Mouse (Mus musculus) stomach, embryonic 15.5 days (tissue): ENCODE measurements around the gene Padi6. TPM values are rescaled to one million over a fixed set of nuclear protein-coding genes. Genes with fewer than 3 reads are reported as not detected.

Experiments used
- ATAC-seq: fragments of 200-750 bp; cut with Nextera tagmentation; 2 replicates; pipeline ENCODE4 v1.8.0; 2017; ENCODE audit warnings: low read depth, moderate number of reproducible peaks, moderate TSS enrichment; ENCODE audit not compliant: insufficient read depth, low FRiP score
- H3K27ac ChIP-seq: fragments of 300-500 bp; sonication (generic); 2 replicates; pipeline ENCODE4 v1.5.1; 2015; ENCODE audit warnings: mild to moderate bottlenecking, inconsistent platforms
- H3K27me3 ChIP-seq: fragments of 300-500 bp; sonication (generic); replicated peaks from 2 replicates; pipeline ENCODE4 v1.6.1; 2015; ENCODE audit warnings: inconsistent platforms
- H3K36me3 ChIP-seq: fragments of 300-500 bp; sonication (generic); 2 replicates; pipeline ENCODE4 v1.6.1; 2015; ENCODE audit warnings: inconsistent platforms
- H3K4me1 ChIP-seq: fragments of 300-500 bp; sonication (generic); 2 replicates; pipeline ENCODE4 v1.6.1; 2015; ENCODE audit warnings: inconsistent platforms
- H3K4me2 ChIP-seq: fragments of 300-500 bp; sonication (generic); 2 replicates; pipeline ENCODE4 v1.6.1; 2015; ENCODE audit warnings: mild to moderate bottlenecking, inconsistent platforms
- H3K4me3 ChIP-seq: fragments of 300-500 bp; sonication (generic); replicated peaks from 2 replicates; pipeline ENCODE4 v1.5.1; 2015; ENCODE audit warnings: inconsistent platforms
- H3K9ac ChIP-seq: fragments of 300-500 bp; sonication (generic); 2 replicates; pipeline ENCODE4 v1.6.1; 2015; ENCODE audit warnings: inconsistent platforms
- H3K9me3 ChIP-seq: fragments of 300-500 bp; sonication (generic); 2 replicates; pipeline ENCODE4 v1.6.1; 2016; ENCODE audit warnings: inconsistent platforms
- WGBS: fragments of 180-500 bp; shearing (Covaris S2); methylation state at CpG from one replicate; pipeline ENCODE4 v1.1.7; 2015; 5-methylcytosine and 5-hydroxymethylcytosine counted together
- polyA plus RNA-seq: library from polyadenylated mRNA; unstranded; fragments of >200 nt; fragmentation: Nextera tagmentation; extraction: Ambion mirVana; gene quantifications from 2 replicates; pipeline ENCODE4 v1.2.1, GENCODE M21; 2015

Gene Padi6
- polyA plus RNA-seq, 1 experiment from 2014 or later: 0.19 TPM

- no peak for ATAC-seq
- WGBS: 76% methylated on average over 20 of the region's 20 CpGs
- Histone ChIP-seq H3K9ac (no peak overlapping the region), H3K27ac (no peak overlapping the region), H3K27me3 (no peaks in the 10 kb centered on the region), H3K4me1 (0 out of 2 replicates have a peak, but pooled peaks cover 4% of the 10 kb centered on the region), H3K4me2 (no peak overlapping the region), H3K4me3 (no peak overlapping the region), H3K36me3 (peaks cover 47% of the 10 kb centered on the region), H3K9me3 (no peaks in the 10 kb centered on the region)
These were observed 20.4 kb downstream of the Padi6 start for GRCm38 (mm10) chr4:140721968-140722490.

GRCm38 (mm10) chr4:140720091-140720490 lies 22.4 kb downstream of the Padi6 start:
- Histone ChIP-seq H3K4me2 (no peak overlapping the region), H3K27ac (peak overlapping the region; percentile 40; the same call in 1 of the 2 replicates), H3K27me3 (no peaks in the 10 kb centered on the region), H3K9me3 (no peaks in the 10 kb centered on the region), H3K36me3 (peaks cover 66% of the 10 kb centered on the region), H3K4me1 (0 out of 2 replicates have a peak, but pooled peaks cover 4% of the 10 kb centered on the region), H3K9ac (no peak overlapping the region), H3K4me3 (no peak overlapping the region)
- ATAC-seq: no peak
- 75% methylated on average over 5 of the region's 5 CpGs for WGBS

GRCm38 (mm10) chr4:140718436-140718835 lies 24.0 kb downstream of the Padi6 start:
- H3K4me3 ChIP-seq: no peak overlapping the region
- no peaks in the 10 kb centered on the region for H3K27me3 ChIP-seq
- H3K27ac ChIP-seq: no peak overlapping the region
- peaks cover 74% of the 10 kb centered on the region for H3K36me3 ChIP-seq
- H3K9ac ChIP-seq: no peak overlapping the region
- no peak for ATAC-seq
- 92% methylated on average over 9 of the region's 9 CpGs for WGBS
- peaks cover 11% of the 10 kb centered on the region for H3K4me1 ChIP-seq
- H3K9me3 ChIP-seq: no peaks in the 10 kb centered on the region
- no peak overlapping the region for H3K4me2 ChIP-seq

- no peak overlapping the region for H3K27ac ChIP-seq
- ATAC-seq: no peak
- H3K4me3 ChIP-seq: no peak overlapping the region
- peaks cover 77% of the 10 kb centered on the region for H3K36me3 ChIP-seq
- H3K27me3 ChIP-seq: no peaks in the 10 kb centered on the region
- H3K4me1 ChIP-seq: peaks cover 10% of the 10 kb centered on the region
- no peak overlapping the region for H3K9ac ChIP-seq
- WGBS: 89% methylated on average over 11 of the region's 11 CpGs
- H3K9me3 ChIP-seq: no peaks in the 10 kb centered on the region
- no peak overlapping the region for H3K4me2 ChIP-seq
These were observed 25.4 kb downstream of the Padi6 start for GRCm38 (mm10) chr4:140716994-140717393.

- H3K36me3 ChIP-seq: peaks cover 76% of the 10 kb centered on the region
- H3K9ac ChIP-seq: no peak overlapping the region
- peaks cover 10% of the 10 kb centered on the region for H3K4me1 ChIP-seq
- no peak overlapping the region for H3K4me2 ChIP-seq
- H3K4me3 ChIP-seq: no peak overlapping the region
- no peaks in the 10 kb centered on the region for H3K27me3 ChIP-seq
- ATAC-seq: no peak
- WGBS: 72% methylated on average over 5 of the region's 5 CpGs
- no peaks in the 10 kb centered on the region for H3K9me3 ChIP-seq
- H3K27ac ChIP-seq: no peak overlapping the region
These were observed 27.9 kb downstream of the Padi6 start for GRCm38 (mm10) chr4:140714586-140714985.

- H3K9me3 ChIP-seq: no peaks in the 10 kb centered on the region
- no peak overlapping the region for H3K9ac ChIP-seq
- H3K36me3 ChIP-seq: peaks cover 79% of the 10 kb centered on the region
- peaks cover 18% of the 10 kb centered on the region for H3K4me1 ChIP-seq
- WGBS: 39% methylated on average over 29 of the region's 29 CpGs
- no peaks in the 10 kb centered on the region for H3K27me3 ChIP-seq
- peak overlapping the region; percentile 45 for H3K27ac ChIP-seq
- no peak overlapping the region for H3K4me3 ChIP-seq
- peak; percentile 82 for ATAC-seq
- no peak overlapping the region for H3K4me2 ChIP-seq
These were observed 28.7 kb downstream of the Padi6 start for GRCm38 (mm10) chr4:140713480-140714365.

GRCm38 (mm10) chr4:140711360-140711759 lies 31.1 kb downstream of the Padi6 start:
- Histone ChIP-seq H3K9me3 (no peaks in the 10 kb centered on the region), H3K27ac (no peak overlapping the region), H3K4me3 (no peak overlapping the region), H3K27me3 (no peaks in the 10 kb centered on the region), H3K4me2 (no peak overlapping the region), H3K9ac (no peak overlapping the region), H3K4me1 (peaks cover 39% of the 10 kb centered on the region), H3K36me3 (peaks cover 61% of the 10 kb centered on the region)
- 79% methylated on average over 5 of the region's 5 CpGs for WGBS
- no peak for ATAC-seq

- Histone ChIP-seq H3K27me3 (no peaks in the 10 kb centered on the region), H3K27ac (no peak overlapping the region), H3K9me3 (no peaks in the 10 kb centered on the region), H3K36me3 (peaks cover 56% of the 10 kb centered on the region), H3K9ac (no peak overlapping the region), H3K4me2 (no peak overlapping the region), H3K4me1 (peaks cover 43% of the 10 kb centered on the region), H3K4me3 (no peak overlapping the region)
- no peak for ATAC-seq
- WGBS: 84% methylated on average over 10 of the region's 10 CpGs
These were observed 31.7 kb downstream of the Padi6 start for GRCm38 (mm10) chr4:140710781-140711180.

GRCm38 (mm10) chr4:140709617-140710016 lies 32.8 kb downstream of the Padi6 start:
- H3K27ac ChIP-seq: no peak overlapping the region
- peaks cover 50% of the 10 kb centered on the region for H3K4me1 ChIP-seq
- no peak overlapping the region for H3K9ac ChIP-seq
- 85% methylated on average over 10 of the region's 10 CpGs for WGBS
- H3K9me3 ChIP-seq: no peaks in the 10 kb centered on the region
- peaks cover 49% of the 10 kb centered on the region for H3K36me3 ChIP-seq
- H3K4me3 ChIP-seq: no peak overlapping the region
- no peak for ATAC-seq
- no peak overlapping the region for H3K4me2 ChIP-seq
- H3K27me3 ChIP-seq: no peaks in the 10 kb centered on the region

- Histone ChIP-seq H3K4me1 (peaks cover 50% of the 10 kb centered on the region), H3K4me2 (no peak overlapping the region), H3K36me3 (peaks cover 44% of the 10 kb centered on the region), H3K9ac (no peak overlapping the region), H3K9me3 (no peaks in the 10 kb centered on the region), H3K4me3 (no peak overlapping the region), H3K27ac (0 out of 2 replicates have a peak overlapping the region, but pooled peaks have one; percentile 26), H3K27me3 (no peaks in the 10 kb centered on the region)
- 81% methylated on average over 7 of the region's 7 CpGs for WGBS
- no peak for ATAC-seq
These were observed 33.3 kb downstream of the Padi6 start for GRCm38 (mm10) chr4:140709111-140709510.

- Histone ChIP-seq H3K4me2 (no peak overlapping the region), H3K9me3 (no peaks in the 10 kb centered on the region), H3K9ac (no peak overlapping the region), H3K4me1 (peaks cover 55% of the 10 kb centered on the region), H3K27me3 (no peaks in the 10 kb centered on the region), H3K4me3 (no peak overlapping the region), H3K27ac (peak overlapping the region; percentile 66), H3K36me3 (peaks cover 44% of the 10 kb centered on the region)
- peak; percentile 71; the same call in 1 of the 2 replicates for ATAC-seq
- WGBS: 66% methylated on average over 18 of the region's 18 CpGs
These were observed 34.0 kb downstream of the Padi6 start for GRCm38 (mm10) chr4:140708297-140708927.

GRCm38 (mm10) chr4:140707615-140708014 lies 34.8 kb downstream of the Padi6 start:
- H3K9ac ChIP-seq: no peak overlapping the region
- peaks cover 56% of the 10 kb centered on the region for H3K4me1 ChIP-seq
- H3K9me3 ChIP-seq: no peaks in the 10 kb centered on the region
- peaks cover 40% of the 10 kb centered on the region for H3K36me3 ChIP-seq
- WGBS: 73% methylated on average over 4 of the region's 4 CpGs
- H3K27ac ChIP-seq: peak overlapping the region; percentile 66
- no peaks in the 10 kb centered on the region for H3K27me3 ChIP-seq
- no peak overlapping the region for H3K4me3 ChIP-seq
- H3K4me2 ChIP-seq: no peak overlapping the region
- ATAC-seq: no peak
